Mouse (Mus musculus) thymus, adult 2 months (tissue): ENCODE data around the gene Ide. TPM values are rescaled to one million over a fixed set of nuclear protein-coding genes. Genes with fewer than 3 reads are reported as not detected.
"Not testable (repeated sequence)": the region's sequence is repeated elsewhere in the genome, so short reads cannot be mapped to it uniquely, and the experiment has no call there.

Experiments
- DNase-seq: peaks from one replicate; pipeline ENCODE4 v3.0.0; 2021
- H3K27ac ChIP-seq: fragments of 200-500 bp; 2 replicates; pipeline ENCODE4 v1.5.1; 2012; ENCODE audit warnings: low read length, control low read depth; ENCODE audit not compliant: control insufficient read depth, insufficient read depth
- H3K27me3 ChIP-seq: fragments of 200-500 bp; 2 replicates; pipeline ENCODE4 v1.6.1; 2012; ENCODE audit warnings: mild to moderate bottlenecking, low read length, moderate library complexity, mixed read lengths; ENCODE audit not compliant: control insufficient read depth, insufficient read depth
- H3K36me3 ChIP-seq: fragments of 200-500 bp; 2 replicates; pipeline ENCODE4 v1.6.1; 2012; ENCODE audit warnings: mild to moderate bottlenecking, low read length, moderate library complexity; ENCODE audit not compliant: control insufficient read depth, insufficient read depth
- H3K4me1 ChIP-seq: fragments of 200-500 bp; replicated peaks from 2 replicates; pipeline ENCODE4 v1.6.1; 2012; ENCODE audit warnings: low read length; ENCODE audit not compliant: control insufficient read depth, insufficient read depth
- H3K4me3 ChIP-seq: fragments of 200-500 bp; 2 replicates; pipeline ENCODE4 v1.5.1; 2012; ENCODE audit warnings: mild to moderate bottlenecking, low read length, control low read depth, moderate library complexity; ENCODE audit not compliant: control insufficient read depth, insufficient read depth
- CTCF ChIP-seq: fragments of 200-500 bp; IDR thresholded peaks from 2 replicates; pipeline ENCODE4 v1.5.1; 2012; ENCODE audit warnings: mild to moderate bottlenecking, control low read depth, low read length, moderate library complexity, borderline replicate concordance; ENCODE audit not compliant: control insufficient read depth, poor library complexity, insufficient read depth; ENCODE audit errors: extremely low read depth
- POLR2A ChIP-seq: fragments of 200-500 bp; IDR thresholded peaks from 2 replicates; pipeline ENCODE4 v1.6.1; 2012; ENCODE audit warnings: mild to moderate bottlenecking, low read length, control low read depth, moderate library complexity; ENCODE audit not compliant: control insufficient read depth, poor library complexity, insufficient read depth; ENCODE audit errors: extremely low read depth
- WGBS: fragments of 180-500 bp; shearing (Covaris S2); methylation state at CpG from one replicate; pipeline ENCODE4 v1.1.7; 2018; 5-methylcytosine and 5-hydroxymethylcytosine counted together
- polyA plus RNA-seq: library from polyadenylated mRNA; depleted of rRNA; stranded (reverse); fragments of >200 nt; gene quantifications from 2 replicates; pipeline ENCODE4 v1.2.3, GENCODE M21; 2012; rRNA removed

Gene Ide
- polyA plus RNA-seq, 1 experiment, result 19.8 TPM

DNA sequence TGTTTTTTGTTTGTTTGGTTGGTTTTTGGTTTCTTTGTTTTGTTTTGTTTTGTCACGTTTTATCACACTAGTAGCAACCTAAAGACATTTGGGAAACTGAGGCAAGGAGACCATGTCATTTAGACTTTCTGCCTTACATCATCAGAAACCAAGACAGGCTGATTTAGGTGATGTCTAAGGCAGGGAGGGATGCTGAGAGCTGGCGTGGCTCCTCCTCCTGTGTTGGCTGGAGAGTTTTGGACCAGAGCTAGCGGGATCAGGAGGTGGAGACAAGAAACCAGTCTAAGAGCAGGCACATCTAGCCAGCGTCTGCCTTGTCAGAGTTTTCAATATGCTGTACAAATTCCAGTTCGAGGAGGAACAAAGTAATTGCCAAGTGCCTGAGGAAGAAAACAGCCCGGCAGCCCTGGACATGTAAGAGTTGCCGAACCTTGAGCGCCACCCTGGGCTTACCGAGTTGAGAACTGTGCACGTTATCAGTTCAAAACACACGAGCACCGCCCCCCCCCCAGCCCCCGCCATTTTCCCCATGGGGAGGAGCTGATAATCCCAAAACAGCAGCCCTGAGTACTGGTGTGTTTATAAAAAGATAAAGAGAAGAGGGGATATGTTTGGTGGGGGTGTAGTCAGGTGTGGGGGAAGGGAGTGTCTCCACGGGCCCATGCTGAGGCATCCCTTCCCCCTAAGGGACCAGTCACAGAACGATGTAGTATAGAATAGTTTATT lies 99.8 kb downstream of the Ide start:
- TF ChIP-seq POLR2A, result no peak
- TF ChIP-seq CTCF, result no peak
- DNase-seq, result no peak
- Histone ChIP-seq H3K27ac (no peak overlapping the region), H3K4me3 (no peak overlapping the region), H3K27me3 (peaks cover 12% of the 10 kb centered on the region), H3K4me1 (no peaks in the 10 kb centered on the region), H3K36me3 (no peaks in the 10 kb centered on the region)
- 17% methylated on average over 15 of the region's 15 CpGs for WGBS

DNA sequence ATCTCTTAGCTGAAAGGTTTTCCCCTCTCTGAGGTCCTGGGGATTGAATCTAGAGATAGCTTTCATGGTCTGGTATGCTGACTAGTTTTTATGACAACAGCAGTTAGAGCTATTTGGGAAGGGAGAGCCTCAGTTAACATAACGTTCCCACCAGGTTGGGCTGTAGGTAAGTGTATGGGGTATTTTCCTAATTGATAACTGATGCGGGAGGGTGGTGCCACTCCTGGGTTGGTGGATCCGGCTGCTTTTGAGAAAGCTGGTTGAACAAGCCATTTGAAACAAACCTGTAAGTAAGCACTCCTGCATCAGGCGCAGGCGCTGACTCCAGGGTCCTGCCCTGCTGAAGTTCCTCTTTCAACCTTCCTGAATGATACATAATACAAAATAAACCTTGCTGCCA lies 100.3 kb downstream of the Ide start:
- Histone ChIP-seq H3K4me3 (no peak overlapping the region), H3K27me3 (peaks cover 12% of the 10 kb centered on the region), H3K4me1 (no peaks in the 10 kb centered on the region), H3K36me3 (no peaks in the 10 kb centered on the region), H3K27ac (no peak overlapping the region)
- WGBS, result 35% methylated on average over 5 of the region's 5 CpGs
- DNase-seq, result no peak
- TF ChIP-seq POLR2A (no peak), CTCF (no peak)

DNA sequence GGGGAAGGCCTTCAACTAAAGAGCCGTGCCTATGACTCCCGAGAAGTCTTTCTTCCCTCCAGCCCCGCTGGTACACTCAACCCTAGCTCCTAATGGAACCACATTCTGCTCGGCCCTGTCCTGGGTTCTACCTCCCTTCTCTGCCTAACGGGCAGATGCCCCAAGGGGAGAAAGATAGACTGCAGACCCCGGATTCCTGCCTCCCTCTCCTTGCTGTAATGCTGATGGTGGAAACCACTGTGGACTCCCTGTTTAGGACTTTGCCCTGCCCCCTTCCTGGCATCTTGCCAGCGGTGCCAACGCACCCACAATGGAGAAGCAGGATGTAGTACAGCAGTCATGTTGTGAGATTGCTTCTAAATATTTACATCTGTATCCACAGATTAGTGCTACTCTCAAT lies 101.8 kb downstream of the Ide start:
- no peak overlapping the region for H3K4me3 ChIP-seq
- no peak for DNase-seq
- WGBS, result 76% methylated on average over 8 of the region's 8 CpGs
- H3K4me1 ChIP-seq, result no peaks in the 10 kb centered on the region
- no peaks in the 10 kb centered on the region for H3K36me3 ChIP-seq
- no peak overlapping the region for H3K27ac ChIP-seq
- H3K27me3 ChIP-seq, result peaks cover 12% of the 10 kb centered on the region
- no peak for TF ChIP-seq POLR2A
- TF ChIP-seq CTCF, result no peak

DNA sequence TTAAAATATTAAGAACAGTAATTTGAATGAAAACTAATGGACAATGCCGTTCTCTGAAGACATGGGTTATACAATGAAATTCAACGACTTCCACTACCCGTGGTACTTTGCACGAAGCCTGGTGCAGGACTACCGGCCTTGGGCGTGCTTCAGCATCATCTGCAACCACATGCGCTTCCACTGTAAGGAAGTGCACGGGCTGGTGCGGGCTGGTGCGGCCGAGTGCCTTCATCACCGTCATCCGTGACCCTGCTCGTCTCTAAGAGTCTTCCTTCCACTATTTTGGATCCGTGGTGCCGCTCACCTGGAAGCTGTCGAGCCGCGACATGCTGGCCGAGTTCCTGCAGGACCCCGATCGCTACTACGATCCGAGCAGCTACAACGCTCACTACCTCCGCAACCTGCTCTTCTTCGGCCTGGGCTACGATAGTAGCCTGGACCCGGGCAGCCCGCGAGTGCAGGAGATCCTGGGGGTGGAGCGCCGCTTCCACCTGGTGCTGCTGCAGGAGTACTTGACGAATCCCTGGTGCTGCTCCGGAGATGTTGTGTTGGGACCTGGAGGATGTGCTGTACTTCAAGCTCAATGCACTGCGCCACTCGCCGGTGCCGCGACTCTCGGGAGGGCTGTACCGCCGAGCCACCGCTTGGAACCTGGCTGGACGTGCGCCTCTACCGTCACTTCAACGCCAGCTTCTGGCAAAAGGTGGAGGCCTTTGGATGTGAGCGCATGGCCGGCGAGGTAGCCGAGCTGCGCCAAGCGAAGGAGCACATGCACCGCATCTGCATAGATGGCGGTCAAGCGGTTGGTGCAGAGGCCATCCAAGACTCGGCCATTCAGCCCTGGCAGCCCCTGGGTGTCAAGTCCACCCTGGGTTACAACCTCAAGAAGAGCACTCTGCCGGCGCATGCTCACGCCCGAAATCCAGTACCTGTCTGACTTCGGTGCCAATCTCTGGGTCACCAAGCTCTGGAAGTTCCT lies 103.8 kb downstream of the Ide start:
- TF ChIP-seq POLR2A (no peak), CTCF (no peak)
- H3K36me3 ChIP-seq, result no peaks in the 10 kb centered on the region
- DNase-seq, result no peak
- H3K27ac ChIP-seq, result no peak overlapping the region
- H3K4me3 ChIP-seq, result no peak overlapping the region
- 12% methylated on average over 63 of the region's 63 CpGs for WGBS
- H3K27me3 ChIP-seq, result peaks cover 12% of the 10 kb centered on the region
- H3K4me1 ChIP-seq, result no peaks in the 10 kb centered on the region

DNA sequence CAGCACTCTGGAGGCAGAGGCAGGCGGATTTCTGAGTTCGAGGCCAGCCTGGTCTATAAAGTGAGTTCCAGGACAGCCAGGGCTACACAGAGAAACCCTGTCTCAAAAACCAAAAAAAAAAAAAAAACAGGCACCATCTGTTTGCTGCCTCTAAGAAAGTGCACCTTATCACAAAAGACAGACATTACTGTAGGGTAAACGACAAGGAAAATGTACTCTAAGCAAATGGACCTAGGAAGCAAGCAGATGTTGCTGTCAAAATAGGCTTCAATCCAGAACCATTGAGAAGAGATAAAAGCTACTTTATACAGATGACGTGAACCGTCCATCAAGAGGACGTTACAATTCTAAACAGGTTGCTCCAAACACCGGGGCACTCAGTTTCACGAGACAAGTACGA lies 105.1 kb downstream of the Ide start:
- WGBS, result 87% methylated on average over 9 of the region's 9 CpGs
- H3K4me1 ChIP-seq, H3K27ac ChIP-seq, H3K36me3 ChIP-seq, DNase-seq, H3K4me3 ChIP-seq: not testable (repeated sequence)
- peaks cover 12% of the 10 kb centered on the region for H3K27me3 ChIP-seq

DNA sequence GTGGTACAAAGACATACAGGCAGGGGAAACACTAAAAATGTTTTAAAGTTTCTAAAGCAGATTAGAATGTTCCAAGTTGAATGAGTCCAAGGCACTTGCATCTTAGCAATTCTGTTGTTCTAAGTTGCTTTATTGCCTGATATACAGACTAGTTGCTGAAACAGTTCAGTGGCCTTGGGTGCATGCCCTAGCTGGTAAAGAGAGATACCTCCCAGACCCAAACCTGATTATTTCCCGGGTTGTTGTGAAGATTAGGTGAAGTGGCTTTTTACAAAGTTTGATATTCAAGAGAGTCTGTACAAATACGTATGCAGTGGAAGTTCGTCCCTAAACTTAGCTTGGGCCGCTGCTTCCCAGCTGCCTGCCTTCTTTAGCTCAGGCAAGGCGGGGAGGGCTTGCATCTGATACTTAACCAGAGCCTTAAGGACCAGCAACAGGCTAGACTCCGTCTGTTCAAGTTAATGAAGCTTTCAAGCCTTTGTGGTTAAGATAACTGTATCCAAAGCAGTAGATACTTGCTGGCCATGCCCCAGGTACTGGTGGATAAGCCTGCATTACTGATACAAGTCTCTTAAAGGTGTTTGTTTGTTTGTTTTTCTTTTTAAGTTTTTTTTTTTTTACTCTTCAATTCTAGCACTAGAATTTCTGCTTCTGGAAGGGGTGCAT lies 112.3 kb downstream of the Ide start:
- no peaks in the 10 kb centered on the region for H3K27me3 ChIP-seq
- DNase-seq, result no peak
- TF ChIP-seq CTCF (no peak), POLR2A (no peak)
- no peak overlapping the region for H3K4me3 ChIP-seq
- WGBS, result 95% methylated on average over 6 of the region's 6 CpGs
- no peak overlapping the region for H3K27ac ChIP-seq
- peaks cover 4% of the 10 kb centered on the region; the same call in 1 of the 2 replicates for H3K36me3 ChIP-seq
- no peaks in the 10 kb centered on the region for H3K4me1 ChIP-seq

Other genes starting within 250 kb of the Ide start
- 34.4 and 55.9 TPM in 2 replicates for gene March5, start 130.3 kb downstream of the Ide start, polyA plus RNA-seq
- gene Cpeb3, start 129.3 kb downstream of the Ide start, polyA plus RNA-seq, result 3.5 and 3.8 TPM in 2 replicates
- gene Kif11, start 38.6 kb upstream of the Ide start, polyA plus RNA-seq, result 22.5 and 29.0 TPM in 2 replicates
- gene Hhex, start 97.0 kb upstream of the Ide start, polyA plus RNA-seq, result 5.1 and 8.3 TPM in 2 replicates
- 6.7 and 8.7 TPM in 2 replicates for gene Exoc6, start 212.6 kb upstream of the Ide start, polyA plus RNA-seq